Mouse (Mus musculus): ENCODE measurements around the gene Ttc24. TPM values are rescaled to one million over a fixed set of nuclear protein-coding genes. Genes with fewer than 3 reads are reported as not detected.

Ttc24 gene
- polyA plus RNA-seq, 1 experiment from 2014 or later, result not detected

DNA sequence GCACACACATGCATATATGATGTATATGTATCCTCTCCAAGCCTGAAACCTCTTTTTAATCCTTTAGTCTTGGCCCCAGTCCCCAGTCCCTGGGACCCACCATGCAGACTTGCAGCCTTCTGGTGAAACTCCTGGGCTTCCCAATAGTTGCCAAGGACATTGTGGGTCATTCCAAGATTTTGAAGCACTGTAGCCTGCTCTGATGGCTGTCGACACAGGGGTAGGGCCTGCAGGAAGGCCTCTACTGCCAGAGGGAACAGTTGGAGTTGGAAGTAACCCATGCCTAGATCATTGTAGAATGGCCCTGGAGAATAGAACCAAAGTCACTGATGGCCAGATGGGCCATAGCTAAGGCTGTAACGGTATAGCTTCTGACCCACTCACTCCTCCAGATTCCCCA lies 3.8 kb downstream of the Ttc24 start:
- 79% methylated on average over 2 of the region's 2 CpGs for WGBS
- H3K4me1 ChIP-seq (replicated peaks), result no peaks in the 10 kb centered on the region
- 0 out of 2 replicates have a peak overlapping the region, but pooled peaks have one; percentile 9 for H3K9ac ChIP-seq
- no peaks in the 10 kb centered on the region for H3K36me3 ChIP-seq
- H3K4me2 ChIP-seq, result no peak overlapping the region
- H3K27ac ChIP-seq, result no peak overlapping the region
- H3K27me3 ChIP-seq, result peaks cover 25% of the 10 kb centered on the region
- no peaks in the 10 kb centered on the region for H3K9me3 ChIP-seq
- H3K4me3 ChIP-seq, result no peak overlapping the region
- ATAC-seq (ENCODE audit: low FRiP score), result no peak

- Histone ChIP-seq H3K4me3 (no peak overlapping the region), H3K9me3 (no peaks in the 10 kb centered on the region), H3K27ac (no peak overlapping the region), H3K9ac (no peak overlapping the region), H3K27me3 (peaks cover 25% of the 10 kb centered on the region), H3K36me3 (no peaks in the 10 kb centered on the region), H3K4me2 (no peak overlapping the region), H3K4me1 (replicated peaks) (no peaks in the 10 kb centered on the region)
- no peak for ATAC-seq (ENCODE audit: low FRiP score)
- 74% methylated on average over 2 of the region's 2 CpGs for WGBS
These were observed 4.5 kb downstream of the Ttc24 start for GRCm38 (mm10) chr3:88073631-88074030.

DNA sequence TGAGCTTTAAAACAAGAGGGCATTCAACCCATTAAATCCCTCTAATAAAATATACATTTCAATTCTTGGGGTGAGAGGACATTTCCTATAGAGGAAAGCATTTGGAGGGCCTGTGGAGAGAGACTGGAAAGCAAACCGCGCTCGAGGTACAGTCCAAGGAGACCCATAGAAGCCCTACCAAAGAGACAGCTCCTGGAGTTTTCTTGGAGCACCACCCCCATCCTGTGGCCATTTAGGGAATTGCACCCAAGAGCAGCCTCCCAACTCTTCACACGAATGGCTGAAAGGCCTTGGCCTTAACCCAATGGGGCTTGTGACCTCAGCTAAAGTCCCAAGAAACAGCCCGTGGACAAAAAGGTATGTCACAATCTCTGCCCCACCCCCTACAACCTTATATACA lies 6.3 kb downstream of the Ttc24 start:
- no peak overlapping the region for H3K4me3 ChIP-seq
- no peak overlapping the region for H3K4me2 ChIP-seq
- H3K4me1 ChIP-seq (replicated peaks), result no peaks in the 10 kb centered on the region
- no peak overlapping the region for H3K9ac ChIP-seq
- peaks cover 25% of the 10 kb centered on the region for H3K27me3 ChIP-seq
- peak; percentile 79 for ATAC-seq (ENCODE audit: low FRiP score)
- H3K27ac ChIP-seq, result no peak overlapping the region
- no peaks in the 10 kb centered on the region for H3K36me3 ChIP-seq
- H3K9me3 ChIP-seq, result no peaks in the 10 kb centered on the region
- 3% methylated on average over 5 of the region's 5 CpGs for WGBS

DNA sequence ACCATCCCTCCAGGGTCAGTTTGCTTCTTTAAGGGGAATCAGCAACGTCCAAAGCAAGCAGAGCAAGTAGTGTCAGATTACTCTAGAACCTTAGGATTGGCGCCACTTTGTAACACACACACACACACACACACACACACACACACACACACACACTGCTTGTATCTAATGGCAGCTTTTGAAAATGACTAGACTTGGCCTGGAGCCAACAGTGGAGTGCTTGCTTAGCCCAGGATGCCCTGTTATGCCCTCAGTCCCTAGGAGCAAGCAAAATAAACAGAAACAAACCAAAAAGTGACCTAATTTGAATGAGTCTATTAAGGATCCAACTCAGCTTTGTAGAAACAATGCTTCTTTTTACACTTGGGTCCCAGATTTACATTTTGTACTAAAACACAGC lies 9.7 kb downstream of the Ttc24 start:
- no peaks in the 10 kb centered on the region for H3K4me1 ChIP-seq (replicated peaks)
- H3K4me3 ChIP-seq, result no peak overlapping the region
- H3K27ac ChIP-seq, result no peak overlapping the region
- 44% methylated on average over 2 of the region's 2 CpGs for WGBS
- H3K9ac ChIP-seq, result no peak overlapping the region
- H3K36me3 ChIP-seq, result no peaks in the 10 kb centered on the region
- ATAC-seq (ENCODE audit: low FRiP score), result no peak
- H3K4me2 ChIP-seq, result no peak overlapping the region
- peaks cover 25% of the 10 kb centered on the region for H3K27me3 ChIP-seq
- no peaks in the 10 kb centered on the region for H3K9me3 ChIP-seq

- Histone ChIP-seq H3K9ac (peak within 1 kb of the TSS; percentile 96), H3K27me3 (no peaks in the 10 kb centered on the region), H3K4me2 (peak within 1 kb of the TSS; percentile 88), H3K4me3 (peak within 1 kb of the TSS; percentile 94), H3K36me3 (peaks cover 38% of the 10 kb centered on the region), H3K27ac (peak within 1 kb of the TSS; percentile 81), H3K9me3 (no peaks in the 10 kb centered on the region), H3K4me1 (replicated peaks) (peaks cover 20% of the 10 kb centered on the region)
- under 1% methylated on average over 60 of the region's 60 CpGs for WGBS
- ATAC-seq (ENCODE audit: low FRiP score), result peak; percentile 95
These were observed 20.0 kb downstream of the Ttc24 start, which contains the start of gene Naxe for GRCm38 (mm10) chr3:88057902-88058696. Naxe (minus strand) TSS chr3:88058495.

- peak overlapping the region; percentile 96; the same call in 1 of the 2 replicates for H3K9ac ChIP-seq
- no peak overlapping the region for H3K27ac ChIP-seq
- H3K36me3 ChIP-seq, result peaks cover 49% of the 10 kb centered on the region
- peak overlapping the region; percentile 88 for H3K4me2 ChIP-seq
- no peaks in the 10 kb centered on the region for H3K27me3 ChIP-seq
- peak overlapping the region; percentile 94 for H3K4me3 ChIP-seq
- no peaks in the 10 kb centered on the region for H3K9me3 ChIP-seq
- WGBS, result 91% methylated on average over 6 of the region's 6 CpGs
- ATAC-seq (ENCODE audit: low FRiP score), result no peak
- H3K4me1 ChIP-seq (replicated peaks), result peaks cover 20% of the 10 kb centered on the region
These were observed 21.1 kb downstream of the Ttc24 start for GRCm38 (mm10) chr3:88057030-88057429.

DNA sequence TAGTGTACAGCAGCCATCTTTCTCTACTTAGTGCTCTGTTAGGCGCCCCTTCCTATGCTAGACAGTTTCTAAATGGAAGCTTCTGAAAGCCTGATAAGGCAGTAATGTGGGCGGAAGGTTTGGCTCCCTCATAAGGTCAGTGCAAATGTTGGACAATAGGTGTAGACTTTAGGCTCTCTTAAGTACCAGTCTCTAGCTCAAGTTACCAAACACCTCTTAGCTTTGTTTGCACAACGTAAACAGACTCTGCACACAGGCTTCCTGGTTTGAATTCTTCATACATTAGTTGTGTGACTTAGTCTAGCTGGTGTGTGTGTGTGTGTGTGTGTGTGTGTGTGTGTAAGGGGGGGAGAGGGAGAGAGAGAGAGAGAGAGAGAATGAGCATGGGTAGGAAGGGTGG lies 28.6 kb downstream of the Ttc24 start:
- Histone ChIP-seq H3K4me1 (replicated peaks) (0 out of 2 replicates have a peak, but pooled peaks cover 2% of the 10 kb centered on the region), H3K27ac (no peak overlapping the region), H3K27me3 (no peaks in the 10 kb centered on the region), H3K9ac (no peak overlapping the region), H3K4me3 (no peak overlapping the region), H3K4me2 (no peak overlapping the region), H3K36me3 (peaks cover 44% of the 10 kb centered on the region), H3K9me3 (no peaks in the 10 kb centered on the region)
- WGBS, result 93% methylated on average over 3 of the region's 3 CpGs
- ATAC-seq (ENCODE audit: low FRiP score), result no peak

GRCm38 (mm10) chr3:88042661-88043421 lies 35.3 kb downstream of the Ttc24 start, which contains the start of gene Gpatch4:
Gpatch4 (plus strand) TSS chr3:88043108.
- peaks cover 13% of the 10 kb centered on the region for H3K4me1 ChIP-seq (replicated peaks)
- H3K9me3 ChIP-seq, result no peaks in the 10 kb centered on the region
- peak within 1 kb of the TSS; percentile 58 for H3K27ac ChIP-seq
- ATAC-seq (ENCODE audit: low FRiP score), result peak; percentile 96
- peak within 1 kb of the TSS; percentile 88 for H3K4me2 ChIP-seq
- peak within 1 kb of the TSS; percentile 69 for H3K9ac ChIP-seq
- 10% methylated on average over 36 of the region's 36 CpGs for WGBS
- peak within 1 kb of the TSS; percentile 82 for H3K4me3 ChIP-seq
- peaks cover 28% of the 10 kb centered on the region for H3K27me3 ChIP-seq
- no peaks in the 10 kb centered on the region for H3K36me3 ChIP-seq

GRCm38 (mm10) chr3:88035561-88036293 lies 42.4 kb downstream of the Ttc24 start:
- Histone ChIP-seq H3K27me3 (peaks cover 61% of the 10 kb centered on the region), H3K4me3 (no peak overlapping the region)

DNA sequence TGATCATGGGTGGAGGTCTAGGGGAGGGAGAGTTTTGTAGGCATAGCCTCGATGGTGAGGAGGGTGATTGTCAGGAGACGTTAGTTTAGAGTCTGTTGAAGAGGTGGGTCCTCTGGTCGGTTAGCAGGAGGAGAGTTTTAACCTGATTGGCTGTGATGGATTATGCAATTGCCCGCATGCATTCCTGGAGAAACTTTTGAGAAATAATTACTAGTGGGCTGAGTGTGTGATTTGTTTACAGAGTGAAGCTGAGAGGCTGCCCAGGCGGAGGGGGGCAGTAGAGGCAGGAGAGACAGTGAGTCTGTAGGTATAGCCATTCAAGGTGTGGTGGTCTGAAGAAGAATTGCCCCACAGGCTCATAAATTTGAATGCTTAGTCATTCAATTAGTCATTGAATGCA lies 44.6 kb downstream of the Ttc24 start:
- no peaks in the 10 kb centered on the region for H3K36me3 ChIP-seq
- peaks cover 58% of the 10 kb centered on the region for H3K27me3 ChIP-seq
- no peaks in the 10 kb centered on the region for H3K9me3 ChIP-seq
- no peaks in the 10 kb centered on the region for H3K4me1 ChIP-seq (replicated peaks)
- no peak overlapping the region for H3K4me3 ChIP-seq
- no peak overlapping the region for H3K9ac ChIP-seq
- H3K4me2 ChIP-seq, result no peak overlapping the region
- ATAC-seq (ENCODE audit: low FRiP score), result no peak
- no peak overlapping the region for H3K27ac ChIP-seq
- 76% methylated on average over 5 of the region's 5 CpGs for WGBS

More at GRCm38 (mm10) chr3:88035561-88036293, 42.4 kb downstream of the Ttc24 start:
- no peaks in the 10 kb centered on the region for H3K36me3 ChIP-seq
- no peak overlapping the region for H3K9ac ChIP-seq
- H3K4me2 ChIP-seq, result no peak overlapping the region
- 75% methylated on average over 1 of the region's 1 CpGs for WGBS
- no peaks in the 10 kb centered on the region for H3K4me1 ChIP-seq (replicated peaks)
- H3K9me3 ChIP-seq, result no peaks in the 10 kb centered on the region
- H3K27ac ChIP-seq, result no peak overlapping the region
- no peak for ATAC-seq (ENCODE audit: low FRiP score)

DNA sequence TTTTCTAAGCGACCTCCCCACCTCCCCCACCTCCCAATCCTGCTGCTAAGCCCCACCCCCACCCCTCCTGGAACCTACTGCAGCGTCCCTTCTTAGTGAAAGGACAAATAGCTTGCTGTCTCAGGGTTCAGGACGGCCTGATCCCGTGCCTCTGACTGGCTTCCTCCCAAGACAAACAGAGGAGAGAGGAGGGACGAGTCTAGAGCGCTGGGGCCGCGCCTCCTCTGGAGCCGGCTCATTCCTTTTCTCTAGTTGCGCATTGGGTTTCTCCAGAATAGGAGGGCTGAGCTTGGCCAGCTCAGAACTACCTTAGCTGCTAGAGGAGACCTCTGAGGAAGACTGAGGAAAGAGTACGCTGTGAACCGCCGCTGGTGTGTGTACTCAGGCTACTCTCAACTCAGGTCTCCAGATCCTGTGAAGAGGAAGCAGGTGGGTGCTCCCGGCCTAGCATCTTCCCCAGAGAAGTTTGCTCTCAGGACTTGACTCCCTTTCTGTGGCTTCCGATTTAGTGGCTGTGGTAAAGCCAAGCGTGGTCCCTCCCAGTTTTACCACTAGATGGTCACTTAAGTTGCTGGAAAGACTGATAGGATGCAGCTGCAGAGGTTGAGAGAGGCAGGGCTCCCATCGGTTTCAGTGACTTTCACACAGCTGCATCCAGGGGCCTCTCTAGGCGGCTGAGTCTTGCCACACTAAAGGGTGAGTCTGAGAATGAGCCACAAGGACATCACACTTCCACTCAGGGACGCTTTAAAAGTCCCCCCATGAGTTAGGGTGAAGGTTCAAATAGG lies 47.3 kb downstream of the Ttc24 start:
- no peaks in the 10 kb centered on the region for H3K36me3 ChIP-seq
- H3K9me3 ChIP-seq, result no peaks in the 10 kb centered on the region
- H3K27ac ChIP-seq, result no peak overlapping the region
- H3K4me2 ChIP-seq, result no peak overlapping the region
- no peak overlapping the region for H3K9ac ChIP-seq
- H3K4me1 ChIP-seq (replicated peaks), result no peaks in the 10 kb centered on the region
- ATAC-seq (ENCODE audit: low FRiP score), result no peak
- no peak overlapping the region for H3K4me3 ChIP-seq
- H3K27me3 ChIP-seq, result peaks cover 58% of the 10 kb centered on the region
- WGBS, result 20% methylated on average over 19 of the region's 19 CpGs

All from hindbrain, embryonic 13.5 days (tissue).